Mouse (Mus musculus) hindlimb bud, embryonic 11.5 days (tissue): ENCODE measurements around the gene Ralgds.
"Not testable (repeated sequence)": the region's sequence is repeated elsewhere in the genome, so short reads cannot be mapped to it uniquely, and the experiment has no call there.

Source experiments
- DNase-seq: peaks from one replicate; pipeline ENCODE4 v3.0.0-alpha.2; 2012; ENCODE audit warnings: low read depth, low spot score; ENCODE audit errors: extremely low spot score

Gene Ralgds

GRCm38 (mm10) chr2:28504676-28505075 is 8.2 kb upstream of the Ralgds start:
- DNase-seq = no peak

DNA sequence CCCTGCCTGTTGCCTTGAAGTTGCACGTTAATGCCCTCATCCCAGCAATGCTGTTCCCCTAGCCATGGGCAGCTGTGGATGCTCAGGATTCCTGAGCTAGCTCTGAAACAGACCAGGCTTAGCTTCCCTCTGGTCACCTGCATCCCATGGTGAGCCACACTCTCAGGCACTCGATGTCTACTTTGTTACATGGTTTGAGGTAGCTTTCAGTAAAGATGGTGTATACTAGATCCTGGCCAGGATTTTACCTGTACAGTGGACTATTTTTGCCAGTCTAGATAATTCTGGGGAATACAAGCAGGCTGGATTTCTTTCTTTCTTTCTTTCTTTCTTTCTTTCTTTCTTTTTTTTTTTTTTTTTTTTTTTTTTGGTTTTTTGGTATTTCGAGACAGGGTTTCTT is 7.1 kb upstream of the Ralgds start, which contains the start of gene Gm10134:
Gene Gm10134, plus strand, starts transcription at position 301 of the 400 bp plus-strand sequence.
- no peak for DNase-seq

- DNase-seq = no peak
Measured at GRCm38 (mm10) chr2:28506291-28506690, 6.6 kb upstream of the Ralgds start.

DNA sequence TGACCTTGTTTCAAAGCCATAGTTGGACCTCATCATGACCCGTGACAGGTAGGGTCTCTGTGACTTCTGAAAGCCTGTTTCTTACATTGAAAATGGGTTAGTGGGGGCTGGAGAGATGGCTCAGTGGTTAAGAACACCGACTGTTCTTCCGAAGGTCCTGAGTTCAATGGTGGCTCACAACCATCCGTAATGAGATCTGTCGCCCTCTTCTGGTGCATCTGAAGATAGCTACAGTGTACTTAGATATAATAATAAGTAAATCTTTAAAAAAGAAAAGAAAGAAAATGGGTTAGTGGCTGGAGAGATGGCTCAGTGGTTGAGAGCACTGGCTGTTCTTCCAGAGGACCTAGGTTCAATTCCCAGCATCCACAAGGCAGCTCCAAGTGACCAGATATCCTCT is 1.3 kb upstream of the Ralgds start:
- not testable (repeated sequence) for DNase-seq

DNA sequence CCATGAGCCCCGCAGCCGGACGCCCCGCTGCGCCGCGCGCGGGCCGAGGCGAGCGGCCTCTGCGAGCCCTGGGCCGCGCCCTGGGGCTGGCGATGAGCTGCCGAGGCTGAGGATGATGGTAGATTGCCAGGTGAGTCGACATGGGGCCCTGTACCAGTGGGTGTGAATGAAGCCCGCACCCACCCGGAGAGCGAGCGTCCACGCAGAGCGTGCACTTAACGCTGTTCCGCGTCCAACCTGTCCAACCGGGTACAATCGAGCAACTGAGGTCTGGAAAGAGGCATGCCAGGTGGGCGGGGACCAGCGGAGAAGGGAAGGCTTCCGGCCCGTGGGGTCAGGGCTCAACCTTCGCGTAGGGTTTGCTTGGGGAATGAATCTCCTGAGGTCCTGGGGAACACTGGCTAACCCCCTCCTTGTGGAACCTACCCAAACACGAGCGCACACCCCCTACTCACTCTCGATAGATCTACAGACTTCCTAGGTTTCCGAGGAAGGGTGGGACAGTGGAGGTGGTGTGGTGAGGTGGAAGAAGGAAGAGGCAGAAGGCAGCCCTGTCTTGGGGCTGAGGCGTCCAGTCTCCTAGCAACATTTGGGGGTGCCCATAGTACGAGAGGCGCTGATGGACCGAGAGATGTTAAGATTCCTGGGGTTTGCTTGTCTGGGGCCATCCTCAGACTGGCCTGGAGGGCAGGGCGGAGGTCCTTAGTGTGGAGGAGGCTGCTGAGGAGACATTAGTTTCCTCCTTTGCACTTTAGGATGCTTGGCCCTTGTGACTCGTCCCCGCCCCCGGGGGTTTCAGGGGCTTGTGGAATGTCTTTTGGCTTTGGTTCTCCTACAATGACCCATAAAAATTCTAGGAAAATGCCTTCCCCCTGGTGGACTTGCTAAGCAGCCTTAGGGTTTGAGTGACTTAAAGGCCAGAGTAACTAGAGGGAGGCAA is 776 bp downstream of the Ralgds start:
- DNase-seq = no peak

GRCm38 (mm10) chr2:28514489-28514888 is 1.6 kb downstream of the Ralgds start:
- no peak for DNase-seq

GRCm38 (mm10) chr2:28517206-28517909 is 4.4 kb downstream of the Ralgds start:
- DNase-seq = no peak

DNA sequence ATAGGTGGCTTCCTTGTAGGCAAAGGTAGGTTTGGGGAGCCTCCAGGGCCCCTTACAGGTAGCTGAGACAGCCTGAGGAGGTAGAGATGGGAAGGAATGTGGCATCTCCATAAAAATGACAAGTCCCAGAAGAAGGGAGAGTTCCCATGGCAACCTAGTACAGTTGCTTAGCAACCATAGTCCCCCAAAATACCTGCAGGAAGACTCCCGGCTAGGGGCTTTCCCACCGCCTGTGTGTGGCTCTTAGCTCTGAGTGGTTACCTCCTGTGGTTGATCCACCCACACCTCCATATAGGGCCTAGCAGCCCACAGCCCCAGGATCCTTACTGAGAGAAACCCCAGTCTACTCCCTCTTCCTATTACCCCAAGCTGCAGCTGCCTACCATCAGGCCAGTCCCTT is 5.3 kb downstream of the Ralgds start:
- no peak for DNase-seq

DNA sequence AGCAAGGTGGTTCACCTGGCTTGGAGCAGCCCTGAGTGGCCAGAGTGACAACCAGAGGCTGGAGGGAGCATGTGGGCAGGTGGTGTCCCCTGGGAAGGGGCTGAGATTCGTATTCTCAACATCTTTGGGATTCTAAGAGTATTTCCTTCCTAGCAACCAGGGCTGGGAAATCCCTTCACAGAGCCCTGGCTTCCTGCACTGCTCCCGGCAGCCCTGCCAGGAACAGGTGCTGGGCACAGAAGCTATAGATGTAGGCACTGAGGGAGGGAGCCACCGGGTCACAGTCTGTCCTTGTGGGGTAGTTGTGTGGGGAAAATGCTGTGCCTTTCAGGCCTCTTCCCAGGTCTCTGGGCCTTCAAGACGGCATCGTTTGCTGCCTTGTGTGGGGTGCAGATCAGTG is 7.7 kb downstream of the Ralgds start:
- DNase-seq = no peak

- DNase-seq = no peak
Measured at GRCm38 (mm10) chr2:28521571-28522151, 8.7 kb downstream of the Ralgds start.

DNA sequence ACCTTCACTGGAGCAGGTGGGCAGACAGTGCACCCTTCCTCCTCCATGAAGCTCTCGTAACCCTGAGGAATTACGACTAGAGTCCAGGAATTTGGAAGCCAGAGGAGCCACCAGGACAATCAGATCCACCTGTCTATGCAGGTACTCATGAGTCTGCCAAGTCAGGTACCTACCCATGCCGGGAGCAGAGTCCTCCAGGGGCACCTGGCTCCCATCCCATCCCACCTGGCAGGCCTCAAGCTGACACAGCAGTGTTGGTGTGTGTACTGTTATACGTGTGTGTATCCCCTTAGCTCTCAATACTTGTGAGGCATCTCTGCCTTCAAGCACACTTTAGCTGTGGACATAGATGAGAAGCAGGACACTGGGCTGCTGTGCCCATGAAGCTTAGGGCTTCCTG is 9.2 kb downstream of the Ralgds start:
- DNase-seq = no peak

- no peak for DNase-seq
Measured at GRCm38 (mm10) chr2:28523643-28524117, 10.8 kb downstream of the Ralgds start.

DNA sequence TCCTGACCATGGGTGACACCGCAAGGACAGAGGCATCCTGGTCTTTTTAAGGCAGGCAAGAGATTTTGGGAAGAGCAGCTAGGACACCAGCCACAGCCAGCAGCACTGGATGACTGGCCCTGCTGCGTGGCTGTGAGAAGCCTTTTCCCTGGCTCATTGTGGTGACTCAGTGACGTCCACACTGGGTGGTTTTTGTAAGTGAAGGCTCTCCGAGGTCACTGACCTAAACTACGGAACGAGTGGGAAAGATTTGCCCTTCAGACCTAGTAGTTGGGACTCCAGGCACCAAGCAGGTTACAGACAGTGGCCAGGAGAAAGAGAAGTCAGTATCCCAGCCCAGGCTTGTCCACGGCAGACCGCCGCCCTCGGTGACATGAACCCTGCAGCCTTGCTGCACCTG is 11.5 kb downstream of the Ralgds start:
- DNase-seq = no peak

DNA sequence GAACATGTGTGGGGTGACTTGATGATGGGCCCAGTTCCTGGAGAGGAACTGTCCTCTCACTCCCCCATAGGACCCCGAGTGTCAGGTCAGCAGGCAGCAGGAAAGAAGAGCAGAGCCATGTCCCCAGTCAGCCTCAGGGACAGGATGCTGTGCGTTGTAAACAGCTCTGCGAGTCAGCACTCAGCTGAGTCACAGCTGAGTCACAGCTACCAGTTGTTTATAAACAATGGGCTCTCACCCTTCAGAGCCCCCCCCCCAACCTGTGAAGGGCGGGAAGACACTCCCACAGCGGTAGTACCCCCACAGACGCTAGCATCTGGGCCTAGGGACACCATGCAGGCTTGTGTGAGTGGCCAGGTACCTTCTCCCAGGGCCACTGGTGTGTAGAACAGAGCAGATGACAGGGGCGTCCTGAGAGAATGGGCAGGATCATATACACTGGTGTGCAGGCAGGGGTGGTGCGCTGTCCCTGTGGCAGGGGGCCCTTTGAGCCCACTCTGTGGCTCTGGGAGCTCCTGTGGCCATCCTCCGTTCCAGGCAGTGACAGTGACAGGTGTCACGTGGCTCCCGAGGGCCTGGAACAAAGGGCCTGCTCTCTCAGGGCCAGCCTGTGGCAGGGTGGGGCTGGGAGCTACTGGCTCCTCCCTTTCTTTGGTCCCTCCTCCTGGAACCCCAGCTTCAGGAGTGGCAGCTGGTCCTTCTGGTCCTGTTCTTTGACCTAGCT is 12.5 kb downstream of the Ralgds start:
- no peak for DNase-seq

DNA sequence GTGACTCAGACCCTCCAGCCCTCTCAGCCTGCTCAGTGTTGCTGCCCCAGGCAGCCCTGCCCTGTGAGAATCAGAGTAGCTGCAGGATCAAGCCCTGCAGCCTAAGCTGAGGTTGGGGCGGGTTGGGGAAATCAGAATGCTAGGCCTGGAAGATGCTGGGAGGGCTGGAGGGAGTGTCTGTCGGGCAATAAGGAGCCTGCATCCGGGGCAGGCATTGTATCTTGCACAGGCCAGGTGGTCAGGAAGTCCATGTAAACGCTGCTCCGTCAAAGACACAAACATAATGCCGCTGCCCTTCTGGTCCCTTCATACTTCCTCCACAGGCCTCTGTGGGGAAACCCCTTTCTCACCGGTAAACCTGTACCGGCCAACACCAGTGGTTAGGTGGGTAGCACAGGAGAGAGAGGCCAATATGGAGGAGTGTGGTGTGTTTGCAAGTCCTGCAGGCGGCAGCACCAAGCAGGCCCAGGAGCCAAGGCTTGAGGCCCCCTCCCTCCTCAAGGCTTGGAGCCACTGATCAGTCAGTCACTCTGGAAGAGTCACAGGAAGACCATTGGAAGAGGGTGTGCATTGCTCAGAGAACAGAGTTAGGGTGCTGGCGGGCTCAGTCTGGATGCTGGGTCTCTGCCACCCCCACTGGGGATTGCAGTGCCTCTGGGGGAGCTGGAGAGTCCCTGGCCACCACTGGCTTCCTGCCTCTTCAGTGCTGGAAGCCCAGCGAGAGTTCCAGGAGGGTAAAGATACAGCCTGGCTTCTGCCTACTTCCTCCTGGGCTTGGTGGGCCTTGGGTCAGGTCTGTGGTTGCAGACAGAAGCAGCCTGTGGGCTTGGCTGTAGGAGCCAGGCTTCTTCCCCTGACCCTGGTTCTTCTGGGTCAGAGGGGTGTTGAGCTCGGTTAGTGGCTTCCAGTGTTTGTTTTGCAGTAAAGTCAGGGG is 13.3 kb downstream of the Ralgds start:
- DNase-seq = no peak

DNA sequence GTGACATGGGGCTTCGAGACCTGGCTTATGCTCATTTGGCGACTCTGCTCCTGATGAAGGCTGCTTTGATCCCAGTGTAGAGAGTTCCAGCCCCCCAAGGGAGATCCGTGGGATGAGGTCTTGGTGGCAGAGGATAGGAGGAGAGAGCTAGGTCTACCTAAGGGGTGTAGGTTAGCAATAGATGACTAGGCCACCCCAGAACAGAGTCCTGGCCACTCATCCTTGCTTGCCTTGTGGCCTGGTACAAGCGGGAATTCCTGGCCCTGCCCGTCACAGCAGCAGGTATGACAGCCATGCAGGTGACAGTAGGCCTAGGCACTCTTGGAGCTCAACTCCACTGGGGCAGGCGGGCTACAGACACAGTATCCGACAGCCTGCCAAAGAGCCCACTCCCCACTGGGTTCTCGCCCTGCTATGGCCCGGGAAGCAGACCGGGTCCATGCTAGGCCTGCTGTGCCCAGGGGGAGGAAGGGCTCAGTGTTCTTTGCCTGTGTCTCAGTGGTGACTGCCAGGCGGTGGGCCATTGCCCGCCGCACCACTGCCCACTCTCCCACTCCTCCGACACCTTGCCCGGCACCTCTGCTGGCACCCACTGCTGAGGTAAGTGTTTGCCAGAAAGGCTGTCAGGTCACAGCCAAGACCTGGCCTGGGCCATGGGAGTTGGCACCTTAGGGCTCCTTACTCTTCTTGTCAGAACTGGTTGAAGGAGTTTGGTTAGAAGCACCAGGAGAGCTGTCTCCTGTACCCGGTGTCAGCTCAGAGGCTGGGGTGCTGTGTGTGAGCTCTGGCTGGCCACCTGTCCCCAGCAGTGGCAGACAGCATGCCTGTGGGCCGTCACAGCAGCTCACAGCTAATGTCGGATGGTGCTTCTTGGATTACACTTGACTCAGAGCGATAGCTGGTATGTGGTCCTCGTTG is 14.8 kb downstream of the Ralgds start:
- DNase-seq = no peak

GRCm38 (mm10) chr2:28528354-28528730 is 15.4 kb downstream of the Ralgds start:
- DNase-seq = no peak

DNA sequence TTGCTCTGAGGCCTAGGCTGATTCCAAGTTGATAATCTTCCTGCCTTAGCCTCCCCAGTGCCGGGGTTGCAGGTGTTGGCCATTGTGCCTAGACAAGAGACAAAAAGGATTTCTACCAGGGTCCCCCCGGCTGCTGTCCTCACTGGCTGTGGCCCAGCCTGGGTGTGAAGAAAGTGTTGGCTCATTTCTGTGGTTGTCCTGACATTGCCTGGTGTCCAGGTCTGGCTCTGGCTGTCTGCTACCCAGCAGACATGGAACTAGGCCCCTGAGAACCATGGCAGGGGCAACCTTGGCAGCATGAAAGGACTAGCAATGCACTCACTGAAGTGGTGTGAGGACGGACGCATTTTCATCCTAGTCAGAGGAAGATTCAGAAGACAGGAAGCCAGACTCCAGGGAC is 16.9 kb downstream of the Ralgds start:
- no peak for DNase-seq

DNA sequence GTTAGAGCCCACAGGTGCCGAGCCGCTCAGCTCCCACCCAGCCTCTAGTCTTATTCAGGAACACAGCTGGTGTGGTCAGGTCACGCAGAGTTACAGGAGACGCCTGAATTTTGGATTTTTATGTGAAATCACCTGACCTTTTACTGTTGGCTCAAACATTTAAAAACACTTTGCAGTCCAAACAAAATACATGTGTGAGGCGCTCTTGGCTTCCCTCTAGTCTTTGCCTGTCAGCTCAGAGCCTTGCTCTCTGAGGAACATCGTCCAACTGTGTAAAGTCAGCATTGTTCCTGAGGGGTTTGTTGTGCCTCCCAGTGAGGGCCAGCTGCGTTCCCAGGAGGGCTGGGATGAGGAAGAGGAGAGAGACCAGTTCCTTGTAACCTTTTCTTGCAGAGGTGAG is 17.4 kb downstream of the Ralgds start:
- DNase-seq = no peak
